Mouse (Mus musculus) layer of hippocampus, adult 9-10 months (tissue): ENCODE measurements around the gene Ppard.

Experiments used
- DNase-seq: peaks from one replicate; pipeline ENCODE4 v3.0.0; 2022; ENCODE audit warnings: low spot score

Ppard gene

GRCm38 (mm10) chr17:28344050-28344607 is 111.6 kb downstream of the Ppard start:
- no peak for DNase-seq

- no peak for DNase-seq
Observed at GRCm38 (mm10) chr17:28344670-28345069, 112.2 kb downstream of the Ppard start.

- DNase-seq: no peak
Observed at GRCm38 (mm10) chr17:28345271-28345721, 112.8 kb downstream of the Ppard start.

GRCm38 (mm10) chr17:28345882-28346281 is 113.4 kb downstream of the Ppard start:
- no peak for DNase-seq

- no peak for DNase-seq
Observed at GRCm38 (mm10) chr17:28347327-28347726, 114.8 kb downstream of the Ppard start.

- DNase-seq: no peak
Observed at GRCm38 (mm10) chr17:28348211-28348610, 115.7 kb downstream of the Ppard start.

GRCm38 (mm10) chr17:28349264-28349880 is 116.9 kb downstream of the Ppard start:
- no peak for DNase-seq

- DNase-seq: no peak
Observed at GRCm38 (mm10) chr17:28349901-28350465, 117.5 kb downstream of the Ppard start.

GRCm38 (mm10) chr17:28350466-28351352 is 118.2 kb downstream of the Ppard start, which contains the start of gene Tead3:
TSS of gene Tead3 (minus strand) at chr17:28350817.
- no peak for DNase-seq
